Mouse (Mus musculus) B cell, adult 62 days (primary cell): ENCODE measurements around the gene Ppy. TPM values are rescaled to one million over a fixed set of nuclear protein-coding genes. Genes with fewer than 3 reads are reported as not detected.

Source experiments
- total RNA-seq: library from RNA; stranded (reverse); gene quantifications from 4 replicates; pipeline ENCODE4 v1.2.4, GENCODE M21; 2023

Gene Ppy
- not detected in 4 replicates for total RNA-seq

GRCm38 (mm10) chr11:102101219-102101618 is at the start of gene Ppy:
Ppy (minus strand) TSS chr11:102101319.

GRCm38 (mm10) chr11:102145471-102146001 is 44.4 kb upstream of the Ppy start, which contains the start of gene Nags:
Nags (plus strand) TSS chr11:102145513.

GRCm38 (mm10) chr11:102107732-102108131 is 6.6 kb upstream of the Ppy start, which contains the start of gene Pyy:
Pyy (minus strand) TSS chr11:102107832.

GRCm38 (mm10) chr11:102087931-102088898 is 12.9 kb downstream of the Ppy start, which contains the start of gene Mpp2:
Mpp2 (minus strand) TSS chr11:102088515.

Other genes with a start within 250 kb of the Ppy start
- 0.43 to 0.72 TPM (median 0.60 TPM) in 4 replicates for gene Meox1, start 206.9 kb downstream of the Ppy start, total RNA-seq
- not detected in 4 replicates for gene Sost, start 134.3 kb downstream of the Ppy start, total RNA-seq
- not detected in 4 replicates for gene Cfap97d1, start 117.0 kb downstream of the Ppy start, total RNA-seq
- 29.5 to 31.8 TPM (median 30.8 TPM) in 4 replicates for gene Dusp3, start 114.3 kb downstream of the Ppy start, total RNA-seq
- not detected in 4 replicates for gene Mpp3, start 72.9 kb downstream of the Ppy start, total RNA-seq
- 0.33 TPM in 1 of 4 replicates, not detected in the others for gene Cd300lg, start 59.8 kb downstream of the Ppy start, total RNA-seq
- gene Mpp2, start 12.8 kb downstream of the Ppy start, total RNA-seq: not detected in 4 replicates
- gene Pyy, start 6.5 kb upstream of the Ppy start, total RNA-seq: not detected in 4 replicates
- not detected in 4 replicates for gene Nags, start 44.2 kb upstream of the Ppy start, total RNA-seq
- 6.5 to 9.5 TPM (median 6.8 TPM) in 4 replicates for gene Tmem101, start 55.1 kb upstream of the Ppy start, total RNA-seq
- 55.4 to 61.7 TPM (median 58.0 TPM) in 4 replicates for gene Lsm12, start 84.0 kb upstream of the Ppy start, total RNA-seq
- gene G6pc3, start 88.3 kb upstream of the Ppy start, total RNA-seq: 46.3 to 53.9 TPM (median 49.4 TPM) in 4 replicates
- 128 to 150 TPM (median 136 TPM) in 4 replicates for gene Hdac5, start 128.8 kb upstream of the Ppy start, total RNA-seq
- gene BC030867, start 147.6 kb upstream of the Ppy start, total RNA-seq: 1.0 to 2.7 TPM (median 1.7 TPM) in 4 replicates
- not detected in 4 replicates for gene Asb16, start 167.4 kb upstream of the Ppy start, total RNA-seq
- 44.2 to 52.2 TPM (median 49.6 TPM) in 4 replicates for gene Tmub2, start 183.6 kb upstream of the Ppy start, total RNA-seq
- 68.6 to 76.7 TPM (median 71.8 TPM) in 4 replicates for gene Atxn7l3, start 195.3 kb upstream of the Ppy start, total RNA-seq
- gene Ubtf, start 218.4 kb upstream of the Ppy start, total RNA-seq: 138 to 153 TPM (median 144 TPM) in 4 replicates